Mouse (Mus musculus): ENCODE results near the gene Ksr1.

The Ksr1 gene

DNA sequence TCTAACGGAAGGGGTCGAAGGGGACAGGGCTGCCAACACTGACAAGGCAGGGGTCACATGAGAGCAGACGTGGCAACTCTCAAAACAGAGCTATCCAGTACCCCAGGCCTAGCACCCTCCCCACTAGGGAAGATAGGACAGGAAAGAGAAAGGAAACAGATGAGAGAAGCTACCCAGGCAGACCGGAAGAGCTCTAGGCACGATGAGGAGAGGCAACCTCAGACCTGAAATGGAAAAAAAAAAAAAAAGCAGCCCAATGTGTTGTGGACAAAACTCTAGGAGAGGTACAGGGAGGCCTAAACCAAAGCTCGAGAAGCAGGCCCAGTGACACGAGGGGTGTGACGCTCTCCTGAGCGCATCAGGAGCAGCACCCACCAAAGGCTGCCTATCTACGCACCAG, 23.7 kb downstream of the Ksr1 start:
- DNase-seq (ENCODE audit: low read depth), result no peak

DNA sequence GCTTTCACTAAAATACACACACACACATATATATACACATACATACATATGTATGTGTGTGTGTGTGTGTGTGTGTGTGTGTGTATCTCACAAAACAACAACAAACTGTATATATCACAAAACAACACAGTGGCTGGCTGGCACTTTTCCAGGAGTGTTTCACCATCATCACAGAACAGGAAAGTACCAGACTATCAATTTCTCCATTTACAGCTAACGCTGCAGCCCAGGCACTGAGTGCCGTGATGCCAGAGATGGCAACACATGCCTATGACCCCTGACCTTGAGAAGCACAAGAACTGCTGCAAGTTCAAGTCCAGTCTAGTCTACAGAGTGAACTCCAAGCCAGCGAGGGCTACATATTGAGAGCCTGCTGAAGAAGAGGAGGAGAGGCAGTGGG, 26.1 kb downstream of the Ksr1 start:
- DNase-seq (ENCODE audit: low read depth), result no peak

DNA sequence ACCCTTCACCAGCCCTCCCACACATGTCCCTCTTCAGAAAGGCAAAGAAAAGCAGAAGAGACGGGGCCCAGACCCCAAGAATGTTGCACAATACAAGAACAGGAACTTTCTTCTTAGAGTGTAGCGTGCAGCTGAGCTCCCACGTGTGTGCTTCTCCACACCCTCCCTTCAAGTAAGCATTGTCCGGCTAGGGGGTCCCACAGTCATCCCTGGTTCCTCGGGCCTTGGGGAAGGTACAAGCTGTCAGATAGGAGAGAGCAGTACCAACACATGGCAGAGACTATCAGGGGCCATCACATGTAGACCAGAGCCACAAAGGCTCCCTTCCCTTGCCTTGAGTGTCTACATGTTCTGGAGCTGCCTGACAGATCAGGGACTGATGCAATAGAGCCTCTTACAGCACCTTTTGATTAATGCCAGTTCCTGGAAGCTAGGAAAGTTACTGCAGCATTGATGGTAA, 27.3 kb downstream of the Ksr1 start:
- DNase-seq (ENCODE audit: low read depth), result no peak

DNA sequence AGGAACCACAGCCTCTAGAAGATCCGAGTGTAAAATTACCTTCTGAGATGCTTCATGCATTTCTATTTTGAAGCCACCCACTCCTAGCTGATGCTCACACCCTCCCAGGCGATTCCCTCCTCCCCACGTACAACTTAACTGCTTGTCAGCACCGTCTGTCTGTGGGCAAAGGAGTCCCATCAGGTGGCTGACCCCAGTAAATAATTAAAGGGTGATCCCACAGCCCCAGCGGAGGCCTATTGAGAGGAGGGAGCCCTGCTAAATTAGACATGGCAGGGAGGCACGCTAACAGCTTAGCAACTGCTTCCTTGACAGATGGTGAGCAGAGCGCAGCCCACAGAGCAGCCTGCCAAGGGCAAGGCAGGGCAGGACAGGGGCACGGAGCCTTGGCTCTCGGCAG, 29.5 kb downstream of the Ksr1 start:
- DNase-seq (ENCODE audit: low read depth), result no peak

DNA sequence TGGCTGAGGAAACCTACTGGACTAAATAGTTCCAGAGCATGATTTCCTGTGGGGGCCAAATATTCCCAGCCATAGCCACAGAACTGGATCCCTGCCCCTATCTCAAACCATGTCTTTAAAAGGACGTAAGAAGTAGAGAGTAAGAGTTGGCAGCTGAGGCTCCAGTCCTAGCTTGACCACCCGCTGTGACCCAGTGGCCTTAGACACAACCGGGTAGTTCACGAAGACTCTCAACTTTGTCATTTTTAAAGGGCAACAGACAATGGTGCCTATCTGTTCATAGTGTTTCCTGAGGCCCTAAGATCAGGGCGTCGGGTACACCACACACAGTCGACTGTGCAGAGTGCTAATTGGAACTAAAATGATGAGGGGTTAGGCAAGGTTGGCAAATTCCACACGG, 30.5 kb downstream of the Ksr1 start:
- DNase-seq (ENCODE audit: low read depth), result no peak

DNA sequence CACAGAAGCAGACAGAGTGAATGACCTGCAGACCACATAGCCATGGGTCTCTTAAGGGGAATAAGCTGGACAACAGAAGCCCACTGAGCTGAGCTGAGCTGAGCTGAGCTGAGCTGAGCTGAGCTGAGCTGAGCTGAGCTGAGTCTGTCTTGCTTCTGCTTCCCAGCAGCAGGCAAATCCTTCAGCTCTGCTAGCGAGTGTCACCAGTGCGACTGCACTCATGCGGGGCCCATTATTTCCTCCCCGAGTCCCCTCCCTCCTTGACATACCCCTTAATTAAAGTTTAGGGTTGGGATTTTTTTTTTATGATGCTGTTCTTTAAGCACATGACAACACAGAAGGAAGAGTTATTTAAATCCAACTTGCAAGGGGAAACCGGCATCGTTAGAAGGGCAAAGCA, 32.1 kb downstream of the Ksr1 start:
- no peak for DNase-seq (ENCODE audit: low read depth)

DNA sequence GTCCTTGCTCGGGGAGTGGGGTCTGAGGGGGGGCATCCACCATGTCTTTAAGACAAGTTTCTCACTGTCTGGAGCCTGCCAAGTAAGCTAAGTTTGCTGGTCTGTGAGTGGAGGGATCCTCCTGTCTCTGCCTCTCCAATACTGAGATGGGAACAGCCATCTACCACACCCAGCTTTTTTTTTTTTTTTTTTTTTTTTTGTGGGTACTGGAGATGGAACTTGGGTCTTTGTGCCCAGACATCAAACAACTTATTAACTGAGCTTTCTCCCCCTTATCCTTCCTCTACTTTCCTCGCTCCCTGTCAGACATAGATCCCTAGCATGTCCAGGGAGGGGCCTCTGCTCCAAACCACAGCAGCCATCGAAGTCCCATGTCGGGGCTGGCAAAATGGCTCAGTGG, 32.8 kb downstream of the Ksr1 start:
- no peak for DNase-seq (ENCODE audit: low read depth)

DNA sequence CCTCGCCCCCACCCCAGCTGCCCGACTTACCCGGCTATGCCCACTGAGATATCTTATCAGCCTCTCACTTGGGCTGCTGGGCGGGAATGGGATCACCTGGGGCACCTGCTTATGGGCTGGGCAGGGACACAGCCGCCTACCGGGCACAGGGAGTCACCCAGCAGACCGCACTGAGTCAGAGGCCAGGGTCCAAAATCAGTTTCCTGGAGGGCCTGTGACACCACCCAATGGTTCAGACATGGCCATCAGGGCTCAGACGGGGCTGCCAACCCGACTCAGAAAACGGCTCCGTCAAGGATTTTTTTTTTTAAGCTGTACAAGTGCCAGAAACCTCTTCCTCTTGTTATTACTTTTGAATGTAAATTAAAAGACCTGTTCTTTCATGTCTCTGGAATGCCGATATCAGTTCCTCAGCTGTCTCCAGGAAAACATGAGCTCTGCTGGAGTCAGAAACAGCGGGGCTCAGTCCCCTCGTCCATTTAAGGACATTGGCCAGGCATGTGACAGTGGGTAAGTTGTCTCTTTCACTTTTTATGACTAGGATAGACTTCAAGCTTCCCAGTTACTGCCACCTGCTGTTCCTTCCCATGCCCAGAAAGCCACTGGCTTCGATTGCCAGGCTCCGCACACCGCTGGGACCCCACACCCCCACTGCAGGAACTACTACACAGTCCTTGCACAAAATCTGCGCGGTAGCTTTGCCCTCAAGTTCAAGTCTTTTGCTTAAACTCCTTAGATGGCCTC, 33.5 kb downstream of the Ksr1 start:
- no peak for DNase-seq (ENCODE audit: low read depth)

DNA sequence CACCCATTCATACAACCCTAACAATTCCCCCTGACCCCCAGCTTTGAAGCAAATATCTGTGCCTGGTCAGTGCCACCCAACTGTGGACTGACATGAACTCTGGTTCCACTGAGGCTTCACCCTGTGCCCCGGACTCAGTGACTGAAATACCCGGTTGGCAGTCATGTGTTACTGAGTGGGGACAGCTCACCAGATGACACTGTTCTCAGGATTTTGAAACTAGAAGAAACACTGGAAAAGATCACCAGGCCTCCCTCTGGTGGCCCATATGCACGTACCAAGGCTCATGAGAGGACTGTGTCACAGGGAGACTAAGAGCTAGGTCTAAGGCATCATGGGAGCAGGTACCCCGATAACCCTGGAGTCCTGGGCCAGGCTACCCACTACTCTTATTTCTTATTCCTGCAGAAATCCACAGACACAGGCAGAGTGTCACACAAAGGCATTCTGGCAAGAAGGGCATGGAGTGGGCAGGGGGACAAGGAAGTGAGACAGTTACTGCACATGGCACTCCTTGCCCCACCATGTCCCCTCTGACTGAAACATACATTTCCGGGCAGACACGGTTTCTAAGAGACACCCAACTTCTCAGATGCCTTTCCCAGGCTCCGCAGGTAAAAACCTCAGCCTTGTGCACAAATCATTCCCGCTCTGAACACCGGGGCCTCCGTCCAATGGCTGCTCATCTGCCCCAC, 34.2 kb downstream of the Ksr1 start:
- DNase-seq (ENCODE audit: low read depth), result no peak

DNA sequence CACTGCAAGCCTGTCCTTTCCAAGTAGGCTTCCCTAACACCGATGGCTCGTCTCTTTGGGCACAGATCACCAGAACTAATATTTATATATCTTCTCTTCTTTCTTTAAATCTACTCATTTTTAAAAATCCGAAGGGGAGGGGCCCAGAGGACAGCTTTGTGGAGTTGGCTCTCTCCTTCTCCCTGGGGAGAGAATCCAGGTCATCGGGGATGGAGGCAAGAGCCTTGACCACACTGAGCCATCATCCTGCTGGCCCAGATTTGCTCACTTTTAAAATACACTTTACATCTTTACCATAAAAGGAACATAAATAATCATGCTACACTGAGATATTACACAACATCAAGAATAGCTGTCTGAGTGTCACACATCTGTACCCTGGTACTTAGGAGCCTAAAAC, 35.8 kb downstream of the Ksr1 start:
- no peak for DNase-seq (ENCODE audit: low read depth)

DNA sequence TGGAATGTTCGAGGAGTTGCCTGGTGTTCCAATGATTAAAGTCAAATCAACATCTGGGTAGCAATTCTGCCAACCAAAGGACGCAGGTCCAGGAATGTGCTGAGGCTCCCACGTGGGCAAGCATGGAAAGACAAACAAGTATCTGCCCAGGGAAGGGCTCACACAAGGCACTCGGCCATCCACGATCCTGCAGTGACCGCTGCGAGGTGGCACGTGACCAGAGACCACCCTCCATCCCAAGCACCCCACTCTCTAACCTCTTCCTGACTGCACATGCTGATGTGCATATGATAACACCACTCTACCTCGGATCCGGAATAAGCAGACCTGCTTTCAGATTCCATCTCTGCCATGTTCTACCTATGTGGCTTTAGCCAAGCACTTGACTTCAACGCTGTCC, 38.3 kb downstream of the Ksr1 start:
- DNase-seq (ENCODE audit: low read depth), result no peak

DNA sequence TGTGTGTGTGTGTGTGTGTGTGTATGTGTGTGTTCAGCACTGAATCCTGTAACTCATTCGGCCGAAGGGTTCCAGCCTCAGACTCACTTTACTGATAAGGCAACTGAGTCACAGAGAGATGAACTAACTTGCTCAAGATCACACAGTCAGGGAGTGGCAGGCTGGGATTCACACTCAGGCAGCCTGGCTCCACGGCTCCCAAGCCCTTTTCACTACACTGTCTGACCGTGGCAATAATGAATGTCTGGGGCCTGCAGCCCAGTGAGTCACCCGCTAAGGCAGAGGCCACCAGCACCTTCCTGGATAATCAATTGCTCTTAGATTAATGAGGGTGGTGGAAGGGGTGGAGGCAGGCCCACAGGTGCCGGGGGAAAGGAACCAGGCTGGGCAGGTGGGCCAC, 41.2 kb downstream of the Ksr1 start:
- DNase-seq (ENCODE audit: low read depth), result no peak

DNA sequence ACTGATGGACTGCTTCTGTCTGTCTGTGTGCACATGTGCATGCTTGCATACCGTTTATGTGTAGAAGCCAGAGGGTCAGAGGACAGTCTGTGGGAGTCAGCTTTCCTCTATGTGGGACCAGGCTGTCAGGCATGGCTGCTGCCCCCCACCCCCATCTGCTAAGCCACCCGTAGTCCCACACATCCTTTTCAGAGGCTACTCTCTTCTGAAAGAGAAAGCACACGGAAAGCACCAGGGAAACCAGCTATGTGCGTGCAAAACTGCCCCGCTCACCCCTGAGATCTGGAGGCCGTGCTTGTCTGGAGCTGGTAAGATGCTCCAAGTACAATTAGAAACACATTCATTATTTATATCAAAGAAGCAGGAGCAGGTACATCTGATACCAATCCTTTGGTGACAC, 41.7 kb downstream of the Ksr1 start:
- no peak for DNase-seq (ENCODE audit: low read depth)

DNA sequence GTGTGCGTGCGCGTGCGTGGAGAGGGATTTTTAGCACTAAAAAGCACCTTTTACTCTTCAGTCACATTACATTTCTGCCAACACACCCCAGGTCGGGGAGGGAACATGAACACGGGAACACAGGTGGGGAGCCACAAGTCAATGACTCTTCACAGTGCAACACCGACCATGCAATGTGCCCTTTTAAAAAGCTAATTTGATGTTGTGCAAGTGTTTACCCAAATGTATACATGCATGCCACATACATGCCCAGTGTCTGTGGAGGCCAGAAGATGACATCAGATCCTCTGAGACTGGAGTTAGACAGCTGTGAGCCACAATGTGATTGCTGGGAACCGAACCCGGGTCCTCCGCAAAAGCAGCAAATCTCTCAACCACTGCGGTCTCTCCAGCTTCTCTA, 42.1 kb downstream of the Ksr1 start:
- no peak for DNase-seq (ENCODE audit: low read depth)

DNA sequence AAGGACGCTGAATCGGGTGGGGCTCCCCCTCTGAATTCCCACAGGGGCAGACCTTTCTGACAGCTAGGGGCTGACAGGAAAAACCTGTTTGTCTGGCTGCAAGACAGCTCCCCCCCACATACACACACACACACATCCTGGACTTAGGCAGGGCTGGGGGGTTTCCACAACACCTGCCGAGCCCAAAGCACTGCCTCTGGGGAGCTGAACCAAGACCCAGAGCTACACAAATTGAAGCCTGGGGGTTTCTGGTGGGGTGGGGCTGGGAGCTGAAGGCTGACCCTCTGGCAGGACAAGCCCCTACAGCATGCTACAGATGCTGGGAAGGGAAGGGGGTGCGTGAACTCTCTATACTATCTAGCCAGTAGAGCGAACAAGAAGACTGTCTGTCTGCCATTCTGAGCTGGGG, 42.7 kb downstream of the Ksr1 start:
- no peak for DNase-seq (ENCODE audit: low read depth)

DNA sequence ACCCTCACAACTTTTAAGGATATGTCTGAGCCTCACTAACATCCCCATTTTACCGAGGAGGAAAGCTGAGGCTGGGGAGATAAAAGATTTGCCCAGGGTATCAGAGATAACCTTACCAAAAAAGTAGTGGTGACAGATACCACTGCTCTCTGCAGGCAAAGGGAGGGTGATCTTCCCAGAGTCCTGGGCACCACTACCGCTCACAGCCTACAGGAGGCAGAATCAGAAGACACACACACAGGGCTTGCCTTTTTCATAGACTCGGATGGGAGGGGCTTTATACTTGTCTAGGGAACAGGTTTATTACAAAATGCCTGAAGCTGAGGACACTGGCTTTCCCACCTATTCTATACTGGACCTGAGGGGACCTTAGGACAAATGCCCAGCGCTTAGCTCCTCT, 43.9 kb downstream of the Ksr1 start:
- peak; percentile 4 for DNase-seq (ENCODE audit: low read depth)

DNA sequence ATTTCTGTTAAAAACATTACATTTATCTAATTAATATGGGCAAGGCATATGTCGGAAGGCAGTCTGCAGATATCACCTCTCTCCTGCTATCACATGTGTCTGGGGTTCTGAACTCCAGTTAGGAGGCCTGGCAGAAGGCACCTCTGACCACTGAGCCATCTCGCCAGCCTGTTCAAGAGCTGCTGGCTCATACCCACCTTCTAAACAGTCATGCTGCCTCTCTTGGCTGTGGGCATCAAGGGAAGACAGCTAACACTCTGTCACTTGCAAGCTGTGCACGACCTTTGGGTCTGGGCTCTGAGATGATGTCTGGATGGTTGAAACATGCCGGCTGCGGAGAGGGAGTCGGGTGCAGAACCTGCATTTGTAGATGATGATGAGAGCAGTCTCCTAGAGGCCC, 44.6 kb downstream of the Ksr1 start:
- DNase-seq (ENCODE audit: low read depth), result no peak

DNA sequence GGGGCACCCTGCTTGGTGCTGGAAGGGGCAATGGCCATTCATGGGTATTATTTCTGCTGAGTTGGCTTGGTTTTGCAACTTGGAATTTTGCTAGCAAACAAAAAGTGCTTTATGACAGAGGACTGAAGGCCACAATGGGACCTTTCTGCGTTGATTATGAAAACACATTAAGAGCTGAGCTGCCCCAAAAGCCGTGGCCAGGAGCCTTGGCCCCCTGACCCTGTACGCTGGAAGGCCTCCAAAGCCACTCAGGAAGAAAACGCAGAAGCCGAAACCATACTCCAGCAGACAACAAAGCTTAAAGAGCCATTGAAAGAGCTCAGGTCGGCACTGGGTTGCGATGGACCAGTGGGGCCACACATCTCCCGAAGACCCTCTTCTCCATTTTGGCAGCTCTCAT, 47.2 kb downstream of the Ksr1 start:
- DNase-seq (ENCODE audit: low read depth), result no peak

DNA sequence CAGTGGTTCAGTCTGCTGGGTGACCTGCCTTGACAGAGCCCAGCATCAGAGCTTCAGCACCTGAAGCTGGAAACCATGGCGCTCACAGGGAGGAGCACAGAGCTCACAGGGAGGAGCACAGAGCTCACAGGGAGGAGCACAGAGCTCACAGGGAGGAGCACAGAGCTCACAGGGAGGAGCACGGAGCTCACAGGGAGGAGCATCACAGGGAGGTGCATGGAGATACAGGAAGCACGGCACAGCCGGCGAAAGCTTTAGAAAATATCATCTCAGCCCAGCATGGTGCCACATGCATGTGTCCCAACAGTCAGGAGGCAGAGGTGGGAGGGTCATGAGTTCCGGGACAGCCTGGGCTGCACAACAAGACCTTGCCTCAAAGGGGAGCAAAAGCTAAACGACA, 48.5 kb downstream of the Ksr1 start:
- DNase-seq (ENCODE audit: low read depth), result no peak

DNA sequence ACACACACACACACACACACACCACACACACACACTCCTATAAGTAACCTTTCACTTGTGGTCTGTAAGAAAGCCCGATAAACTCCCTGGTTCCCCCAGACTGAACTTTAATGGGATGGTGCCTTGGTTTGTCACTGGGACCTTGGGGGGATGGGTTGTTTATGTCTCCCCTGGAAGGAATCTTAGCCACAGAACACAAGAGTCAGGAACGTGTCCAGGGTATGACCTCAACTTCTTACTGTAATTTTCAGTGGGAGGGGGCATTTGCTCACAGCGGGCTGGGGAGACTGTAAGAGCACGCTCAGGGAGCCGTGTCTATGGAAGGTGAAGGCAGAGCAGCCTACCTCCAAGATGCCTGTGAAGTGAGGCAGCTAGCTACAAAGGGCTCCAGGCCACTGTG, 49.5 kb downstream of the Ksr1 start:
- no peak for DNase-seq (ENCODE audit: low read depth)

DNA sequence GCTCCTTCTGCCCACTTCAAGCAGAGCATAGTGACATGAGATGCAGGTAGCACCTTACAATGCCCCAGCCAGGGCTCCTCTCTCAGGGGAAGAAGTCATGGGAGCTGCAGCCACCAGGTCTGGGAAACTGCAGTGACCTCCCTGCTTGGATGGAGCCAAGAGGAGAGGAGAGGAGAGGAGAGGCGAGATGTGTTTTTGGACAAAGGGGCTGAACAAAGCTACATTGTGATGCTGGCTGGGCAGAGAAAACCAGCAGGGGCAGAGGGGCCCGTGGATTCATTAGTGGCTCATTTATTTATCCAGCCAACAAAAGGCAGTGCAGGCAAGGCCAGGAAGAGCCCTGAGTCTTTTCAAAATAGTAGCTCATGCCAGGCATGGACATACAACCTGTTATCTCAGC, 50.5 kb downstream of the Ksr1 start:
- no peak for DNase-seq (ENCODE audit: low read depth)

DNA sequence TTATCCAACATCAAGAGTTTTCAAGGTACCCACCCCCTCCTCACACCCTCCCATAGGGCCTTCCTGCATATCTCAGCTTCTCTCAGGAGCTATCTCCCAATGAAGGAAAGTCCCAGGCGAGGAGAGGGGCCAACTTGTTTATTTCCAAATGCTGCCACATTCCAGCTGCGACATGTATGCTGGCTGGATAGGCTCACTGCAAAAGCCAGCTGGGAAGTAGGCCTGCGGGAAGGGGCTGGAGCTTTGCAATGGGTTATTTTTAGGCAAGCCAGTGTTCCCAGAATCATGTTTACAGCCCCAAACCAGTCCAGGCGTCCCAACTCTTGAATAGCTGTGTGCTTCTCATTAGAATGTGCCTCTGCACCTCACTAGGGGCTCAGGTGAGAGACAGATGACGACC, 51.5 kb downstream of the Ksr1 start:
- DNase-seq (ENCODE audit: low read depth), result no peak

DNA sequence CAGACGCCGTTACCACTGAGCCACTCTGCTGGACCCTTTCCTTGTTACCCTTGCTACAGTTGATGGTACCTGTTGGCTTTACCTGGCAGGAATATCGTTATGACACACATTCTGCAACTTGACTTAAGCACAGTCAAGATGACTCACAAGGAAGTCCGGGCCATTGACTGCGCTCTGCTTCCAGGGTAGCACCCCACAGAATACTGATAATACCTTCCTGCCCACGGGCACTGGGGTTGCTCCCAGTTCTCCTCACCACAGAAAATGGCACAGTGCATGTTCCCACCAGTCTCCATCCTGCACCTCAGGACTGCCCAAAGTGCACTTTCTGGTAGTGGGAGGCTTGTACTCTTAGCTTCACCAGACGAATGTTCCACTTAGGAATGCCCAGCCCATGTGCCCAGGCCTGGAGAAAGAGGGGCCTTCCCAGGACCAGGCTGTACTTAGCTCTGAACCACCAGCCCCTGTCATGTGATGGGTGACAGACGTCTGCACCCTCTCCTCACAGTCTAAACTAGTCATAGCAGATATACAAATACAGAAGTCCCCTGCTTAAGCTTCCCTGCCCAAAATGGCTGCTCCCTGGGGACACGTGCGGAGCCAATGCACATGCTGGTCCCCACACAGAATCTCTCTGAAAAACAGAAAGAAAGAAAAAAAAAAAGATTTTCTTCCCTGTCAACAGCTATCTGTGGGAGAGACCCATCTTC, 52.1 kb downstream of the Ksr1 start:
- DNase-seq (ENCODE audit: low read depth), result no peak
